Mouse (Mus musculus): ENCODE results near the gene Rpa3.
A peak's percentile ranks its signal among the peaks of the same experiment; 100 is the strongest.

The Rpa3 gene

DNA sequence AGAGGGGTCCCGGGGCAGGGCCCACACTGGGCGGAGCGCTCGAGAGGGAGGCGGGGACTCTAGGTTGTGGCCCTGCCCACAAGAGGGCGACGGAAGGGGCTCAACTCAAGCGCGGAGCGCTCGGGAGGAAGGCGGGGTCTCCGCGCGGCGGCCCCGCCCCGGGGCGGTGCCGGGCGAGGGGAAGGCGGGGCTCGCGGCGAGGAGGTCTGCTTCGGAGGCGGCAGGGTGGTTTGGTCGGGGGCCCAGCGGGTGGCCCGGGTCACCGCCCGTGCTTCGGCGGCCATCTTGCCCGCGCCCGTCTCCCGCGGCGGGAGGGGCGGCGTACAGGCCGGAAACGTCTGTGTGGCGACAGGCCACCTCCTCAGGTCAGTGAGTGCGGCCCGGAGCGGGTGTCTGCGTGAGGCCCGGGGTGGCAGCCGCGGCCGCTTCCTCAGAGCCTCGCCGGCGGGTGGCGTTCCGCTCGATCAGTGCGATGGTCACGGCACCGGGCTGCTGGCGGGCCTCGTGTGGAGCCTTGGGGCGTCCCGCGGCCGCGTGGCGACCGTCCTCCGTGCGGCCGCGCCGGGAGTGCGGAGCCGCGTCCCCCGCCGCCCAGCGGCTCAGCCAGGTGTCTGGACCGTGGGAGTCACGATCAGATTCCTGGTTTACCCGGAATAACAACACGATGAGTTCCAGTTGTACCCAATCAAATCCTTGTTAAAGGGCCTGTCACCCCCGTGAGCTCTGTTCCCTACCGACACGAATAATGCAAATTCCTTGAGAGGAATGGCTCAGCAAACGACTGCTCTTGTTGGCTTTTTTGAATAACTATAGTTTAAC lies 49.7 kb downstream of the Rpa3 start, which contains the start of gene Mios:
TSS of gene Mios (plus strand) at position 176 of the 819 bp plus-strand sequence.
- peak; percentile 90 for DNase-seq (ENCODE audit: low spot score)
